Mouse (Mus musculus) brain, embryonic 14.5 days (tissue): ENCODE measurements around the gene Gm1527.

Source experiments
- CTCF ChIP-seq: fragments of 200-500 bp; IDR thresholded peaks from 2 replicates; pipeline ENCODE4 v1.5.1; 2012; ENCODE audit warnings: inconsistent platforms, mild to moderate bottlenecking, moderate library complexity, borderline replicate concordance; ENCODE audit not compliant: insufficient read depth, insufficient read length; ENCODE audit errors: extremely low read depth
- POLR2A ChIP-seq: fragments of 200-500 bp; IDR thresholded peaks from 2 replicates; pipeline ENCODE4 v1.6.1; 2012; ENCODE audit warnings: mild to moderate bottlenecking, inconsistent platforms, borderline replicate concordance; ENCODE audit not compliant: poor library complexity, insufficient read depth, insufficient read length, severe bottlenecking; ENCODE audit errors: extremely low read depth

- no peak for TF ChIP-seq POLR2A
- no peak for TF ChIP-seq CTCF
These were observed 73.5 kb downstream of the Gm1527 start for GRCm38 (mm10) chr3:28965931-28966330.
